Mouse (Mus musculus): ENCODE measurements around the gene C730034F03Rik. TPM values are rescaled to one million over a fixed set of nuclear protein-coding genes. Genes with fewer than 3 reads are reported as not detected.
"Not testable (repeated sequence)": the region's sequence is repeated elsewhere in the genome, so short reads cannot be mapped to it uniquely, and the experiment has no call there.

Gene C730034F03Rik
- polyA plus RNA-seq, 1 experiment: 0.03 TPM

DNA sequence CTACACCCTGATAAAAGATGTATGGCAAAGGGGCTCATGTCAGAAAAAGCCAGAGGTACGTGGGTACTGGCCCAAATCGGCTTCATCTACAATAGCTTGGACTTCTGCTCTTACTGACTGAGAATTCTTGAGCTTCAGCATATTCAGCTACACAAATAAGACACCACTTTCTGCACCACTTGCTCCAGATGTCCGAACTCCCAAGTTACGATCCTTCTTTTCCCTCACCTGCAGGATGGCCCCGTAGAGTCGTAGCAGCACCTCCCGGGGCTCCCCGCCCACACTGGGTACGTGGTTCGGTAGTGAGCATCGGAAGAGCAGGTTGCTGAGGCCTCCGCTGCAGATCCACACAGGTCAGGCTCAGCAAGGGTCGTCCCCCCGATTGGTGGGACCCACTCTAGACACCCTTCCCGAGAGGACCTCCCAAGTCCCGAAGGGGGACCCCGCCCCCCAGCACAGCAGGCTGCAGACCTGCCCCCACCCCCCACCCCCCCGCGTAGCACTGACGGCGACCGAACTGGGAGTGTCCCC, 503 bp upstream of the C730034F03Rik start:
- no peaks in the 10 kb centered on the region for H3K9me3 ChIP-seq (ENCODE audit: control insufficient read depth, low read length)
- H3K27me3 ChIP-seq (ENCODE audit: control insufficient read depth): no peaks in the 10 kb centered on the region
- H3K4me3 ChIP-seq (replicated peaks): peak overlapping the region; percentile 97
- no peak for TF ChIP-seq TAL1 (IDR thresholded peaks at IDR 0.05; ENCODE audit: low read length)
- TF ChIP-seq GATA1 (IDR thresholded peaks at IDR 0.05; ENCODE audit: low read length): no peak
- H3K4me1 ChIP-seq (ENCODE audit: control insufficient read depth): peaks cover 46% of the 10 kb centered on the region
- peaks cover 38% of the 10 kb centered on the region for H3K36me3 ChIP-seq (ENCODE audit: control insufficient read depth)

DNA sequence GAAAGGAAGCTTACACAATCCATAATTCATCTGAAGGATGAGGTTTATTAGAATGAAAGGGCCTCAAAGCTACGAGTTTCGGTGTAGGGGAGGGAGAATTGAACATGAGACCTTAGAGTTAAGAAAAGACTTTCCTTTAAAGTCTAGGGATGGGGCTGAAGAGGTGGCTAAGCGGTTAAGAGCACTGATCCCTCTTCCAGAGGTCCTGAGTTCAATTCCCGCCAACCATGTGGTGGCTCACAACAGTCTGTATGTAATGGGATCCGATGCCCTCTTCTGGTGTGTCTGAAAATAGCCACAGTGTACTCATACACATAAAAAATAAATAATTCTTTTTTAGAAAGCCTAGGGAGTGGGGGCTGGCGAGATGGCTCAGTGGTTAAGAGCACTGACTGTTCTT, 952 bp downstream of the C730034F03Rik start:
- Histone ChIP-seq H3K9me3 (ENCODE audit: control insufficient read depth, low read length) (no peaks in the 10 kb centered on the region), H3K4me1 (ENCODE audit: control insufficient read depth) (peaks cover 47% of the 10 kb centered on the region), H3K27me3 (ENCODE audit: control insufficient read depth) (no peaks in the 10 kb centered on the region), H3K36me3 (ENCODE audit: control insufficient read depth) (peaks cover 32% of the 10 kb centered on the region), H3K4me3 (replicated peaks) (peak overlapping the region; percentile 97)
- TF ChIP-seq TAL1 (IDR thresholded peaks at IDR 0.05; ENCODE audit: low read length): no peak
- TF ChIP-seq GATA1 (IDR thresholded peaks at IDR 0.05; ENCODE audit: low read length): no peak

DNA sequence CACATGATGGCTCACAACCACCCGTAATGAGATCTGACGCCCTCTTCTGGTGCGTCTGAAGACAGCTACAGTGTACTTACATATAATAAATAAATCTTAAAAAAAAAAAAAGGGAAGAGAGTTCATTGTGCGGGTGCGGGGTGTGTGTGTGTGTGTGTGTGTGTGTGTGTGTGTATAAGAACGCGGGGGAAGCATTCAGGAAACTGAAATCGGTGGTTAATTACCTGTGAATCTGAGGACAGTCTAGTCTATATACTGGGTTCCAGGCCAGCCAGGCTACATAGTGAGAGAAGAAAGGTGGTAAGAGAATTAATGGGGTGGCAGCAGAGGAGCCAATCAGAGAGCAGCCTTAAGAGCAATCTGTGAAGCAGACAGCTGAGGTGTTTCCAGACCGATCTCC, 1.4 kb downstream of the C730034F03Rik start:
- H3K4me3 ChIP-seq (replicated peaks): peak overlapping the region; percentile 97
- peaks cover 43% of the 10 kb centered on the region for H3K4me1 ChIP-seq (ENCODE audit: control insufficient read depth)
- H3K36me3 ChIP-seq (ENCODE audit: control insufficient read depth): peaks cover 28% of the 10 kb centered on the region
- not testable (repeated sequence) for H3K9me3 ChIP-seq (ENCODE audit: control insufficient read depth, low read length); H3K27me3 ChIP-seq (ENCODE audit: control insufficient read depth)

DNA sequence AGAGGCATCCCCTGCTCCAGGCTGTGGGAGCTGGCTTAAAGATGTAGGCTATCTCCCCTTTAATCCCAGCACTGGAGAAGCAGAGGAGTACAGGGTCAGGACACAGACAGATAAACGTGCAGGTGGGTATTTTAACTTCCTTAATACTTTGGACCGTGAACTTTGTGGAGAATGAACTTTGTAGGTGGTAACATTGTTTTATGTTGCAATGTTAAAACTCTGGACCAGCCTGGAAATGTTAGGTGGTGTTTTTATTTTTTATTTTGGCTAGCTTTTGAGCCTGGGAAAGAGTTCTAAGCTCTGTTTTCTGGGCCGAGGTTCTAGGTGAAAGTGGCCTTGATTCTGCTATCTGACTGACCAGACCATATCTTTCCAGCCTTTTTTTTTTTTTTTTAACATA, 1.9 kb downstream of the C730034F03Rik start:
- Histone ChIP-seq H3K27me3 (ENCODE audit: control insufficient read depth) (no peaks in the 10 kb centered on the region), H3K9me3 (ENCODE audit: control insufficient read depth, low read length) (no peaks in the 10 kb centered on the region), H3K4me1 (ENCODE audit: control insufficient read depth) (peaks cover 40% of the 10 kb centered on the region), H3K4me3 (replicated peaks) (peak overlapping the region; percentile 97), H3K36me3 (ENCODE audit: control insufficient read depth) (peaks cover 23% of the 10 kb centered on the region)
- TF ChIP-seq GATA1 (IDR thresholded peaks at IDR 0.05; ENCODE audit: low read length): no peak
- no peak for TF ChIP-seq TAL1 (IDR thresholded peaks at IDR 0.05; ENCODE audit: low read length)

DNA sequence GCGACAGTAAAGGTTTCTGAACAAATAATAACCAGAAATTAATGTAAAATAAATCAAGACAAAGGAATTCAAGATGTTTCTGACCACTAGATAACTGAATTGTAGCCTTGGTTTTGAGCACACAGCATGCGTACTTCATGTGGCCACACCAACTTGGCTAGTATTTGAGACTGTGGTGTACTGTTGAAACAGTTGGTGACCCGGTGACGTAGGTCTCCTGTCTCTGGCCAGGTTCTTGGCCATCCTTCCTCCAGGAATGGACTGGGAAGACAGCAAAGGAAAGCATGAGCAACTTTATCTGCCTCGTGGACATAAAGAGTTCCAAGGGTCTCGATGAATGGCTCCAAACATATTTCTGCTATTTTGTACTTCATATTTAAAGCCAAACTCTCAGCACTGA, 2.4 kb downstream of the C730034F03Rik start:
- no peaks in the 10 kb centered on the region for H3K27me3 ChIP-seq (ENCODE audit: control insufficient read depth)
- no peak overlapping the region for H3K4me3 ChIP-seq (replicated peaks)
- H3K4me1 ChIP-seq (ENCODE audit: control insufficient read depth): peaks cover 40% of the 10 kb centered on the region
- TF ChIP-seq GATA1 (IDR thresholded peaks at IDR 0.05; ENCODE audit: low read length): no peak
- no peak for TF ChIP-seq TAL1 (IDR thresholded peaks at IDR 0.05; ENCODE audit: low read length)
- no peaks in the 10 kb centered on the region for H3K9me3 ChIP-seq (ENCODE audit: control insufficient read depth, low read length)
- H3K36me3 ChIP-seq (ENCODE audit: control insufficient read depth): peaks cover 17% of the 10 kb centered on the region

DNA sequence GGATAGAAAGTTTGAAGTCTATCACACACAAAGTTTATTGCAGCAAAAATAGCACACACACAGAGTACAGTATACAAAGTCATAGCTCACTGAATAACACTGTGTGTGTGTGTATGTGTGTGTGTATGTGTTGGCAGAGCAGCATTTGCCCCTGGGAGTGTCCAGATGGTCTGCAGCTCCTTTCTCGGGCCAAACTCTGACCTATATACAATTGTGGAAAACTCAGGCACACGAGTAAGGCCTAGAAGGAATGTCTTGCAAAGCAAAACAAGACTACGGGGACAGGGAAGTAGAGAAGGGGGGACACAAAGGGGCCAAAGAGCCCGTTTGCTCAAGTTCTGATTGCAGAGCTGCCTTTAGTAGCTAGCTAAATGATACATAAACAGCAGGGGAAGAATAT, 3.6 kb downstream of the C730034F03Rik start:
- H3K9me3 ChIP-seq (ENCODE audit: control insufficient read depth, low read length): no peaks in the 10 kb centered on the region
- H3K27me3 ChIP-seq (ENCODE audit: control insufficient read depth): no peaks in the 10 kb centered on the region
- peaks cover 36% of the 10 kb centered on the region for H3K4me1 ChIP-seq (ENCODE audit: control insufficient read depth)
- TF ChIP-seq GATA1 (IDR thresholded peaks at IDR 0.05; ENCODE audit: low read length) (no peak), TAL1 (IDR thresholded peaks at IDR 0.05; ENCODE audit: low read length) (no peak)
- H3K36me3 ChIP-seq (ENCODE audit: control insufficient read depth): peaks cover 7% of the 10 kb centered on the region
- no peak overlapping the region for H3K4me3 ChIP-seq (replicated peaks)

DNA sequence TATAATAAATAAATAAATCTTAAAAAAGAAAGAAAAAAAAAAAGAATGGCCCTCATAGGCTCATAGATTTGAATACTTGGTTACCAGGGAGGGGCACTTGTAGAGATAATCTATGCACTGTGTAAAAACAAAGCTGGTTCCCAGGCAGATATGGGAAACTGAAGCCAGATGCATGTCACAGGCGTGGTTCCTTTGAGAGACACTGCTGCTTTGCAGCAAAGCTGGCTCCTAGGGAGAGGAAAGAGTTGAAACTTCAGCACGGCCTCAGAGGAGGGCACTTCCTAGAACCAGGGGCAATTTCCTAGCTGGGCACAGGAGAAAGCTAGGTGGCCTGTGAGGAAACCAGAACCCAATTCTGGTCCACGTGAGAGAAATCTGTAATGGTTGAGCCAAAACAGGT, 4.7 kb downstream of the C730034F03Rik start:
- no peaks in the 10 kb centered on the region for H3K9me3 ChIP-seq (ENCODE audit: control insufficient read depth, low read length)
- peaks cover 25% of the 10 kb centered on the region for H3K4me1 ChIP-seq (ENCODE audit: control insufficient read depth)
- H3K4me3 ChIP-seq (replicated peaks): no peak overlapping the region
- no peaks in the 10 kb centered on the region for H3K27me3 ChIP-seq (ENCODE audit: control insufficient read depth)
- TF ChIP-seq GATA1 (IDR thresholded peaks at IDR 0.05; ENCODE audit: low read length) (no peak), TAL1 (IDR thresholded peaks at IDR 0.05; ENCODE audit: low read length) (no peak)
- peaks cover 3% of the 10 kb centered on the region for H3K36me3 ChIP-seq (ENCODE audit: control insufficient read depth)

DNA sequence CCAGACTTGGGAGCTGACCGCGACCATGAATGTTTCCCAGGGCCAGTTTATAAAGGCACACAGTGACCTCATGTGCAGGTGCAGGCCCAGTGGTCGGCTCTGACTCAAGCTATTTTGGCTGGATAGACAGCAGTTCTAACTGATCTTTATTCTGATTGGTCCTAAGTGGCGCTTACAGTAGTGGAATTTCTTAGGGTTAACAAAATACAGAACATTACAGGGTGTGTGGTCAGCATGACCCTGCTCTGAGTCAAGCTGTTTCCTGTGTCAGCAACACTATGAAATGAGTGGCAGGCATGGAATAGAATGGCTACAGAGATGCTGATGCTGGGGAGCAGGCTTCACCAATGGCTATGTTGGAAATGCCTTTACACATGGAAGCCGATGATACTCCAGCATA, 6.5 kb downstream of the C730034F03Rik start:
- no peak overlapping the region for H3K4me3 ChIP-seq (replicated peaks)
- H3K4me1 ChIP-seq (ENCODE audit: control insufficient read depth): peaks cover 17% of the 10 kb centered on the region
- TF ChIP-seq TAL1 (IDR thresholded peaks at IDR 0.05; ENCODE audit: low read length) (no peak), GATA1 (IDR thresholded peaks at IDR 0.05; ENCODE audit: low read length) (no peak)
- H3K36me3 ChIP-seq (ENCODE audit: control insufficient read depth): peaks cover 3% of the 10 kb centered on the region
- no peaks in the 10 kb centered on the region for H3K9me3 ChIP-seq (ENCODE audit: control insufficient read depth, low read length)
- H3K27me3 ChIP-seq (ENCODE audit: control insufficient read depth): no peaks in the 10 kb centered on the region

DNA sequence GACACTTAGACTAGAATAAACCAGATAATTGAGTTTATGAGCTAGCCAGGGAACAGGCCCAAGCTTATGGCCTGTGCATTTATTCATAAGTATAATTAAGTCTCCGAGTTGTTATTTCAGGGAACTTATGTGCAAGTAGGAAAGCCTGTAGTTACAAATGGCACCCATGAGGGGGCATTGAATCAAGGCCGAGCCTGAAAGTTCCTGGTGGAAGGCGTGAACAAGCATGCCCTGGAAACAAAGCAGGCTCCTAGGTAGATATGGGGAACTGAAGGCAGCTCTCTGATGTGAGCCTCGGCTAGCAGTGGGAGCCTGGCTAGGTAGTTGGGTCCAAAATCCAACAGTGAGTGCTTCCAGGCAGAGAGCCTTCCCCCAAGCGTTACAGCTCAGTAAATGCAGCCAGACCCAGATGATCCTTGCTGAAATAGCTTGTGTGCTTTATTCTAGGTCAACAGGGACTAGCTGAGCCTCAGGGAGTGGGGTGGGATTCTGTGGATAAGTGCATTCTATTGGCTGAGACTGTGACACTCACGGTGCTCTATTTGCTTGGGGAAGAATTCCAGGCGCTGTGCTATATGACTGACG, 13.2 kb downstream of the C730034F03Rik start:
- H3K4me1 ChIP-seq (ENCODE audit: control insufficient read depth): no peaks in the 10 kb centered on the region
- no peaks in the 10 kb centered on the region for H3K27me3 ChIP-seq (ENCODE audit: control insufficient read depth)
- H3K4me3 ChIP-seq (replicated peaks): no peak overlapping the region
- TF ChIP-seq GATA1 (IDR thresholded peaks at IDR 0.05; ENCODE audit: low read length) (no peak), TAL1 (IDR thresholded peaks at IDR 0.05; ENCODE audit: low read length) (no peak)
- no peaks in the 10 kb centered on the region for H3K9me3 ChIP-seq (ENCODE audit: control insufficient read depth, low read length)
- H3K36me3 ChIP-seq (ENCODE audit: control insufficient read depth): no peaks in the 10 kb centered on the region

All from erythroblast, embryonic 14.5 days (primary cell).